Mouse (Mus musculus) liver, embryonic 12.5 days (tissue): ENCODE results near the gene Tgfb1i1. TPM values are rescaled to one million over a fixed set of nuclear protein-coding genes. Genes with fewer than 3 reads are reported as not detected.

Experiments used
- ATAC-seq: fragments of 200-750 bp; cut with Nextera tagmentation; 2 replicates; pipeline ENCODE4 v1.8.0; 2017; ENCODE audit warnings: moderate number of reproducible peaks, mild to moderate bottlenecking, moderate library complexity
- H3K27ac ChIP-seq: fragments of 300-500 bp; sonication (generic); 2 replicates; pipeline ENCODE4 v1.5.1; 2016; ENCODE audit warnings: mild to moderate bottlenecking
- H3K27me3 ChIP-seq: fragments of 300-500 bp; sonication (generic); replicated peaks from 2 replicates; pipeline ENCODE4 v1.6.1; 2016; ENCODE audit warnings: mild to moderate bottlenecking, moderate library complexity
- H3K36me3 ChIP-seq: fragments of 300-500 bp; sonication (generic); 2 replicates; pipeline ENCODE4 v1.6.1; 2016; ENCODE audit warnings: mild to moderate bottlenecking, moderate library complexity
- H3K4me1 ChIP-seq: fragments of 300-500 bp; sonication (generic); 2 replicates; pipeline ENCODE4 v1.6.1; 2016
- H3K4me2 ChIP-seq: fragments of 300-500 bp; sonication (generic); 2 replicates; pipeline ENCODE4 v1.6.1; 2016; ENCODE audit warnings: mild to moderate bottlenecking, moderate library complexity
- H3K4me3 ChIP-seq: fragments of 300-500 bp; sonication (generic); 2 replicates; pipeline ENCODE4 v1.5.1; 2016; ENCODE audit warnings: mild to moderate bottlenecking, moderate library complexity
- H3K9ac ChIP-seq: fragments of 300-500 bp; sonication (generic); 2 replicates; pipeline ENCODE4 v1.6.1; 2016; ENCODE audit warnings: mild to moderate bottlenecking, moderate library complexity
- H3K9me3 ChIP-seq: fragments of 300-500 bp; sonication (generic); replicated peaks from 2 replicates; pipeline ENCODE4 v1.6.1; 2016; ENCODE audit warnings: mild to moderate bottlenecking, moderate library complexity
- WGBS: fragments of 180-500 bp; shearing (Covaris S2); methylation state at CpG from one replicate; pipeline ENCODE4 v1.1.7; 2016; ENCODE audit not compliant: insufficient replicate concordance; 5-methylcytosine and 5-hydroxymethylcytosine counted together
- polyA plus RNA-seq: library from polyadenylated mRNA; unstranded; fragments of >200 nt; fragmentation: Nextera tagmentation; extraction: Ambion mirVana; gene quantifications from 2 replicates; pipeline ENCODE4 v1.2.1, GENCODE M21; 2016

Gene Tgfb1i1
- polyA plus RNA-seq, 1 experiment from 2014 or later: 25.1 TPM

GRCm38 (mm10) chr7:128247443-128247842 is 831 bp downstream of the Tgfb1i1 start:
- H3K36me3 ChIP-seq: peaks cover 29% of the 10 kb centered on the region
- peaks cover 31% of the 10 kb centered on the region for H3K4me1 ChIP-seq
- H3K27me3 ChIP-seq: peaks cover 39% of the 10 kb centered on the region
- peak overlapping the region; percentile 59 for H3K4me3 ChIP-seq
- peak overlapping the region; percentile 78 for H3K4me2 ChIP-seq
- H3K27ac ChIP-seq: peak overlapping the region; percentile 63
- 2% methylated on average over 13 of the region's 13 CpGs for whole genome bisulfite sequencing
- H3K9ac ChIP-seq: peak overlapping the region; percentile 72
- no peaks in the 10 kb centered on the region for H3K9me3 ChIP-seq
- peak; percentile 84 for ATAC-seq

GRCm38 (mm10) chr7:128248081-128249042 is 1.8 kb downstream of the Tgfb1i1 start:
- no peak for ATAC-seq
- Histone ChIP-seq H3K27me3 (peaks cover 49% of the 10 kb centered on the region), H3K9me3 (no peaks in the 10 kb centered on the region), H3K4me3 (no peak overlapping the region), H3K27ac (no peak overlapping the region), H3K36me3 (peaks cover 24% of the 10 kb centered on the region), H3K4me1 (peaks cover 35% of the 10 kb centered on the region), H3K9ac (no peak overlapping the region), H3K4me2 (peak overlapping the region; percentile 78)
- 78% methylated on average over 10 of the region's 10 CpGs for WGBS

- Histone ChIP-seq H3K9ac (no peak overlapping the region), H3K4me1 (peaks cover 35% of the 10 kb centered on the region), H3K4me2 (no peak overlapping the region), H3K36me3 (peaks cover 15% of the 10 kb centered on the region), H3K27me3 (peaks cover 58% of the 10 kb centered on the region), H3K9me3 (no peaks in the 10 kb centered on the region), H3K27ac (no peak overlapping the region), H3K4me3 (no peak overlapping the region)
- ATAC-seq: no peak
- WGBS: 57% methylated on average over 5 of the region's 5 CpGs
These were observed 3.4 kb downstream of the Tgfb1i1 start for GRCm38 (mm10) chr7:128249998-128250397.

- Histone ChIP-seq H3K4me2 (no peak overlapping the region), H3K4me1 (peaks cover 24% of the 10 kb centered on the region), H3K4me3 (no peak overlapping the region), H3K9me3 (no peaks in the 10 kb centered on the region), H3K27me3 (peaks cover 55% of the 10 kb centered on the region), H3K36me3 (peaks cover 12% of the 10 kb centered on the region; the same call in 1 of the 2 replicates), H3K9ac (no peak overlapping the region), H3K27ac (no peak overlapping the region)
- 67% methylated on average over 12 of the region's 12 CpGs for WGBS
- ATAC-seq: no peak
These were observed 5.3 kb downstream of the Tgfb1i1 start for GRCm38 (mm10) chr7:128251946-128252345.

- Histone ChIP-seq H3K9me3 (no peaks in the 10 kb centered on the region), H3K9ac (no peak overlapping the region), H3K4me3 (no peak overlapping the region), H3K27me3 (peaks cover 62% of the 10 kb centered on the region), H3K27ac (no peak overlapping the region), H3K4me2 (peak overlapping the region; percentile 43), H3K4me1 (peaks cover 18% of the 10 kb centered on the region), H3K36me3 (peaks cover 12% of the 10 kb centered on the region; the same call in 1 of the 2 replicates)
- 27% methylated on average over 24 of the region's 24 CpGs for WGBS
- ATAC-seq: no peak
These were observed 6.0 kb downstream of the Tgfb1i1 start for GRCm38 (mm10) chr7:128252609-128253008.

- Histone ChIP-seq H3K27me3 (peaks cover 73% of the 10 kb centered on the region), H3K4me3 (no peak overlapping the region), H3K27ac (no peak overlapping the region), H3K4me1 (peaks cover 16% of the 10 kb centered on the region), H3K36me3 (peaks cover 11% of the 10 kb centered on the region; the same call in 1 of the 2 replicates), H3K9me3 (no peaks in the 10 kb centered on the region), H3K4me2 (no peak overlapping the region), H3K9ac (no peak overlapping the region)
- no peak for ATAC-seq
- 48% methylated on average over 2 of the region's 2 CpGs for WGBS
These were observed 8.4 kb downstream of the Tgfb1i1 start for GRCm38 (mm10) chr7:128254978-128255377.

GRCm38 (mm10) chr7:128255757-128256156 is 9.1 kb downstream of the Tgfb1i1 start:
- Histone ChIP-seq H3K36me3 (peaks cover 7% of the 10 kb centered on the region; the same call in 1 of the 2 replicates), H3K4me2 (no peak overlapping the region), H3K27ac (no peak overlapping the region), H3K4me1 (peaks cover 13% of the 10 kb centered on the region), H3K9me3 (no peaks in the 10 kb centered on the region), H3K4me3 (no peak overlapping the region), H3K27me3 (peaks cover 72% of the 10 kb centered on the region), H3K9ac (no peak overlapping the region)
- 71% methylated on average over 5 of the region's 5 CpGs for WGBS
- no peak for ATAC-seq

GRCm38 (mm10) chr7:128256783-128257334 is 10.2 kb downstream of the Tgfb1i1 start:
- no peak overlapping the region for H3K4me2 ChIP-seq
- no peak overlapping the region for H3K4me3 ChIP-seq
- H3K4me1 ChIP-seq: peaks cover 13% of the 10 kb centered on the region
- peaks cover 66% of the 10 kb centered on the region for H3K27me3 ChIP-seq
- H3K9ac ChIP-seq: no peak overlapping the region
- H3K27ac ChIP-seq: no peak overlapping the region
- no peaks in the 10 kb centered on the region for H3K9me3 ChIP-seq
- ATAC-seq: no peak
- H3K36me3 ChIP-seq: peaks cover 7% of the 10 kb centered on the region; the same call in 1 of the 2 replicates
- 59% methylated on average over 5 of the region's 5 CpGs for WGBS

- ATAC-seq: no peak
- H3K4me2 ChIP-seq: no peak within 1 kb of the TSS
- peaks cover 57% of the 10 kb centered on the region for H3K27me3 ChIP-seq
- H3K4me3 ChIP-seq: no peak within 1 kb of the TSS
- peaks cover 16% of the 10 kb centered on the region for H3K4me1 ChIP-seq
- no peaks in the 10 kb centered on the region for H3K9me3 ChIP-seq
- no peak within 1 kb of the TSS for H3K27ac ChIP-seq
- no peak within 1 kb of the TSS for H3K9ac ChIP-seq
- 67% methylated on average over 6 of the region's 6 CpGs for WGBS
- H3K36me3 ChIP-seq: no peaks in the 10 kb centered on the region
These were observed 18.8 kb downstream of the Tgfb1i1 start, which contains the start of gene Slc5a2 for GRCm38 (mm10) chr7:128265411-128265810. Gene Slc5a2, plus strand, starts transcription at chr7:128265657.

GRCm38 (mm10) chr7:128266056-128266455 is 19.4 kb downstream of the Tgfb1i1 start:
- Histone ChIP-seq H3K27ac (no peak overlapping the region), H3K4me3 (no peak overlapping the region), H3K4me1 (peaks cover 23% of the 10 kb centered on the region), H3K36me3 (peaks cover 4% of the 10 kb centered on the region), H3K4me2 (no peak overlapping the region), H3K9me3 (no peaks in the 10 kb centered on the region), H3K9ac (no peak overlapping the region), H3K27me3 (peaks cover 57% of the 10 kb centered on the region)
- ATAC-seq: no peak
- WGBS: 60% methylated on average over 5 of the region's 5 CpGs

GRCm38 (mm10) chr7:128267391-128267790 is 20.8 kb downstream of the Tgfb1i1 start:
- Histone ChIP-seq H3K4me3 (no peak overlapping the region), H3K27ac (no peak overlapping the region), H3K4me2 (no peak overlapping the region), H3K9me3 (no peaks in the 10 kb centered on the region), H3K27me3 (peaks cover 52% of the 10 kb centered on the region), H3K4me1 (peaks cover 36% of the 10 kb centered on the region), H3K9ac (no peak overlapping the region), H3K36me3 (peaks cover 17% of the 10 kb centered on the region)
- whole genome bisulfite sequencing: 55% methylated on average over 13 of the region's 13 CpGs
- no peak for ATAC-seq

- no peak overlapping the region for H3K4me2 ChIP-seq
- 74% methylated on average over 7 of the region's 7 CpGs for WGBS
- H3K9ac ChIP-seq: no peak overlapping the region
- H3K9me3 ChIP-seq: no peaks in the 10 kb centered on the region
- H3K27ac ChIP-seq: no peak overlapping the region
- no peak overlapping the region for H3K4me3 ChIP-seq
- H3K36me3 ChIP-seq: peaks cover 21% of the 10 kb centered on the region
- peaks cover 36% of the 10 kb centered on the region for H3K4me1 ChIP-seq
- ATAC-seq: no peak
- peaks cover 48% of the 10 kb centered on the region for H3K27me3 ChIP-seq
These were observed 21.2 kb downstream of the Tgfb1i1 start for GRCm38 (mm10) chr7:128267813-128268212.
